Mouse (Mus musculus) G1E (cell line): ENCODE measurements around the gene Aspdh. TPM values are rescaled to one million over a fixed set of nuclear protein-coding genes. Genes with fewer than 3 reads are reported as not detected.
A peak's percentile ranks its signal among the peaks of the same experiment; 100 is the strongest.

Experiments used
- ATAC-seq: 2 replicates; pipeline ENCODE4 v1.8.0; 2016; ENCODE audit warnings: mild to moderate bottlenecking; ENCODE audit not compliant: insufficient number of reproducible peaks, poor library complexity, low FRiP score, severe bottlenecking; ENCODE audit errors: extremely low read depth
- DNase-seq: peaks from one replicate; pipeline ENCODE4 v3.0.0; 2012; ENCODE audit warnings: low spot score
- H3K27me3 ChIP-seq: 2 replicates; pipeline ENCODE4 v1.6.1; 2012; ENCODE audit warnings: mild to moderate bottlenecking, low read length, inconsistent platforms; ENCODE audit not compliant: insufficient read depth
- H3K36me3 ChIP-seq: replicated peaks from 2 replicates; pipeline ENCODE3; 2012; ENCODE audit warnings: mild to moderate bottlenecking, inconsistent platforms
- H3K4me1 ChIP-seq: 2 replicates; pipeline ENCODE4 v1.6.1; 2012; ENCODE audit warnings: low read depth, low read length, inconsistent platforms, mixed read lengths; ENCODE audit not compliant: insufficient read depth
- H3K4me3 ChIP-seq: 2 replicates; pipeline ENCODE4 v1.5.1; 2012; ENCODE audit warnings: low read depth, mild to moderate bottlenecking, inconsistent platforms, low read length, moderate library complexity, mixed read lengths
- H3K9me3 ChIP-seq: replicated peaks from 2 replicates; pipeline ENCODE4 v1.6.1; 2012; ENCODE audit warnings: inconsistent platforms
- CTCF ChIP-seq: IDR thresholded peaks from 2 replicates; pipeline ENCODE4 v1.5.1; 2012; ENCODE audit warnings: low read depth, low read length, inconsistent platforms, mixed read lengths
- GATA1 ChIP-seq: IDR thresholded peaks from 2 replicates; pipeline ENCODE4 v1.6.1; 2012; ENCODE audit warnings: borderline replicate concordance, low read length, inconsistent platforms, mixed read lengths
- POLR2AphosphoS5 ChIP-seq: IDR thresholded peaks from 2 replicates; pipeline ENCODE4 v1.6.1; 2012; ENCODE audit warnings: low read depth, low read length, inconsistent platforms; ENCODE audit not compliant: insufficient replicate concordance
- polyA plus RNA-seq: library from polyadenylated mRNA; stranded (reverse); fragments of >175 nt; gene quantifications from 2 replicates; pipeline ENCODE4 v1.2.3, GENCODE M21; 2012
- total RNA-seq, 2 experiments: library from RNA; stranded (forward) in 1 of 2; stranded (reverse) in 1 of 2; fragments of 200-1000 nt in 1 of 2; fragments of >200 nt in 1 of 2; fragmentation: Nextera tagmentation in 1 of 2; gene quantifications; 2 replicates each; pipeline ENCODE4 v1.2.3; 2014 to 2017

Aspdh gene
- total and polyA plus RNA-seq, 3 experiments, result not detected

- peaks cover 6% of the 10 kb centered on the region for H3K36me3 ChIP-seq
- ATAC-seq, result no peak
Measured at GRCm38 (mm10) chr7:44501563-44502115, 36.4 kb downstream of the Aspdh start.

GRCm38 (mm10) chr7:44507491-44507890, 42.3 kb downstream of the Aspdh start:
- H3K36me3 ChIP-seq, result no peaks in the 10 kb centered on the region
- TF ChIP-seq POLR2AphosphoS5, result no peak
- H3K27me3 ChIP-seq, result peaks cover 46% of the 10 kb centered on the region; the same call in 1 of the 2 replicates
- no peak for ATAC-seq
- no peaks in the 10 kb centered on the region; the same call in none of the 2 replicates for H3K4me1 ChIP-seq
- no peak overlapping the region for H3K4me3 ChIP-seq
- no peak for DNase-seq
- H3K9me3 ChIP-seq, result peaks cover 3% of the 10 kb centered on the region

More at GRCm38 (mm10) chr7:44501563-44502115, 36.4 kb downstream of the Aspdh start:
- TF ChIP-seq CTCF, result peak; percentile 83
- no peak for TF ChIP-seq GATA1
- Histone ChIP-seq H3K27me3 (peaks cover 22% of the 10 kb centered on the region; the same call in 1 of the 2 replicates), H3K4me1 (peaks cover 18% of the 10 kb centered on the region), H3K9me3 (no peaks in the 10 kb centered on the region), H3K4me3 (no peak overlapping the region)
- DNase-seq, result peak; percentile 68

Other genes starting within 250 kb of the Aspdh start
Only the 20 nearest of the 23 such genes appear.
- gene Gm36864, start 229.2 kb upstream of the Aspdh start, total RNA-seq (2014; fragmentation: Nextera tagmentation), result not detected in 2 replicates
- 0.22 TPM in 1 of 2 replicates, not detected in the other for gene Gm36864, start 229.2 kb upstream of the Aspdh start, total RNA-seq (2017)
- not detected in 2 replicates for gene Gm36864, start 229.2 kb upstream of the Aspdh start, polyA plus RNA-seq
- 0.87 and 3.6 TPM in 2 replicates for gene 1700028J19Rik, start 218.7 kb upstream of the Aspdh start, total RNA-seq (2014; fragmentation: Nextera tagmentation)
- 0.60 and 1.3 TPM in 2 replicates for gene 1700028J19Rik, start 218.7 kb upstream of the Aspdh start, total RNA-seq (2017)
- gene 1700028J19Rik, start 218.7 kb upstream of the Aspdh start, polyA plus RNA-seq, result 0.05 TPM in 1 of 2 replicates, not detected in the other
- gene 2410002F23Rik, start 218.7 kb upstream of the Aspdh start, total RNA-seq (2014; fragmentation: Nextera tagmentation), result 113 and 114 TPM in 2 replicates
- 79.9 and 90.4 TPM in 2 replicates for gene 2410002F23Rik, start 218.7 kb upstream of the Aspdh start, total RNA-seq (2017)
- gene 2410002F23Rik, start 218.7 kb upstream of the Aspdh start, polyA plus RNA-seq, result 276 and 317 TPM in 2 replicates
- gene Acp4, start 208.0 kb upstream of the Aspdh start, total RNA-seq (2014; fragmentation: Nextera tagmentation), result not detected in 2 replicates
- gene Acp4, start 208.0 kb upstream of the Aspdh start, total RNA-seq (2017), result not detected in 2 replicates
- not detected in 2 replicates for gene Acp4, start 208.0 kb upstream of the Aspdh start, polyA plus RNA-seq
- gene Gm15517, start 203.9 kb upstream of the Aspdh start, total RNA-seq (2014; fragmentation: Nextera tagmentation), result not detected in 2 replicates
- not detected in 2 replicates for gene Gm15517, start 203.9 kb upstream of the Aspdh start, total RNA-seq (2017)
- not detected in 2 replicates for gene Gm15517, start 203.9 kb upstream of the Aspdh start, polyA plus RNA-seq
- 3.1 and 5.3 TPM in 2 replicates for gene Clec11a, start 158.5 kb upstream of the Aspdh start, total RNA-seq (2014; fragmentation: Nextera tagmentation)
- gene Clec11a, start 158.5 kb upstream of the Aspdh start, total RNA-seq (2017), result 2.6 and 3.3 TPM in 2 replicates
- 1.8 and 2.2 TPM in 2 replicates for gene Clec11a, start 158.5 kb upstream of the Aspdh start, polyA plus RNA-seq
- 0.08 TPM in 1 of 2 replicates, not detected in the other for gene Shank1, start 155.1 kb upstream of the Aspdh start, total RNA-seq (2014; fragmentation: Nextera tagmentation)
- gene Shank1, start 155.1 kb upstream of the Aspdh start, total RNA-seq (2017), result under 0.01 and 0.11 TPM in 2 replicates
- 0.13 and 0.20 TPM in 2 replicates for gene Shank1, start 155.1 kb upstream of the Aspdh start, polyA plus RNA-seq
- gene Syt3, start 81.3 kb upstream of the Aspdh start, total RNA-seq (2014; fragmentation: Nextera tagmentation), result not detected in 2 replicates
- not detected in 2 replicates for gene Syt3, start 81.3 kb upstream of the Aspdh start, total RNA-seq (2017)
- gene Syt3, start 81.3 kb upstream of the Aspdh start, polyA plus RNA-seq, result 0.02 TPM in 1 of 2 replicates, not detected in the other
- gene 1700008O03Rik, start 79.6 kb upstream of the Aspdh start, total RNA-seq (2014; fragmentation: Nextera tagmentation), result 2.5 TPM in 1 of 2 replicates, not detected in the other
- 0.11 and 0.41 TPM in 2 replicates for gene 1700008O03Rik, start 79.6 kb upstream of the Aspdh start, total RNA-seq (2017)
- 0.49 and 0.61 TPM in 2 replicates for gene 1700008O03Rik, start 79.6 kb upstream of the Aspdh start, polyA plus RNA-seq
- not detected in 2 replicates for gene Lrrc4b, start 36.4 kb upstream of the Aspdh start, total RNA-seq (2014; fragmentation: Nextera tagmentation)
- 0.05 TPM in 1 of 2 replicates, not detected in the other for gene Lrrc4b, start 36.4 kb upstream of the Aspdh start, total RNA-seq (2017)
- not detected in 2 replicates for gene Lrrc4b, start 36.4 kb upstream of the Aspdh start, polyA plus RNA-seq
- 48.5 and 55.0 TPM in 2 replicates for gene Josd2, start 2.6 kb downstream of the Aspdh start, total RNA-seq (2014; fragmentation: Nextera tagmentation)
- 22.1 and 27.2 TPM in 2 replicates for gene Josd2, start 2.6 kb downstream of the Aspdh start, total RNA-seq (2017)
- gene Josd2, start 2.6 kb downstream of the Aspdh start, polyA plus RNA-seq, result 162 and 230 TPM in 2 replicates
- gene Emc10, start 31.1 kb downstream of the Aspdh start, total RNA-seq (2014; fragmentation: Nextera tagmentation), result 33.3 and 33.7 TPM in 2 replicates
- gene Emc10, start 31.1 kb downstream of the Aspdh start, total RNA-seq (2017), result 18.5 and 19.0 TPM in 2 replicates
- 147 and 166 TPM in 2 replicates for gene Emc10, start 31.1 kb downstream of the Aspdh start, polyA plus RNA-seq
- 6.8 and 12.7 TPM in 2 replicates for gene Fam71e1, start 31.2 kb downstream of the Aspdh start, total RNA-seq (2014; fragmentation: Nextera tagmentation)
- gene Fam71e1, start 31.2 kb downstream of the Aspdh start, total RNA-seq (2017), result 1.3 and 5.5 TPM in 2 replicates
- gene Fam71e1, start 31.2 kb downstream of the Aspdh start, polyA plus RNA-seq, result 6.9 and 7.4 TPM in 2 replicates
- gene Mybpc2, start 59.3 kb downstream of the Aspdh start, total RNA-seq (2014; fragmentation: Nextera tagmentation), result not detected in 2 replicates
- 0.05 TPM in 1 of 2 replicates, not detected in the other for gene Mybpc2, start 59.3 kb downstream of the Aspdh start, total RNA-seq (2017)
- gene Mybpc2, start 59.3 kb downstream of the Aspdh start, polyA plus RNA-seq, result not detected in 2 replicates
- not detected in 2 replicates for gene Spib, start 66.7 kb downstream of the Aspdh start, total RNA-seq (2014; fragmentation: Nextera tagmentation)
- not detected in 2 replicates for gene Spib, start 66.7 kb downstream of the Aspdh start, total RNA-seq (2017)
- not detected in 2 replicates for gene Spib, start 66.7 kb downstream of the Aspdh start, polyA plus RNA-seq
- gene Pold1, start 83.5 kb downstream of the Aspdh start, total RNA-seq (2014; fragmentation: Nextera tagmentation), result 70.1 and 106 TPM in 2 replicates
- gene Pold1, start 83.5 kb downstream of the Aspdh start, total RNA-seq (2017), result 54.6 and 72.4 TPM in 2 replicates
- 252 and 268 TPM in 2 replicates for gene Pold1, start 83.5 kb downstream of the Aspdh start, polyA plus RNA-seq
- 98.5 and 107 TPM in 2 replicates for gene Nr1h2, start 88.6 kb downstream of the Aspdh start, total RNA-seq (2014; fragmentation: Nextera tagmentation)
- gene Nr1h2, start 88.6 kb downstream of the Aspdh start, total RNA-seq (2017), result 34.0 and 39.0 TPM in 2 replicates
- 223 and 232 TPM in 2 replicates for gene Nr1h2, start 88.6 kb downstream of the Aspdh start, polyA plus RNA-seq
- 1.3 and 2.7 TPM in 2 replicates for gene Napsa, start 107.0 kb downstream of the Aspdh start, total RNA-seq (2014; fragmentation: Nextera tagmentation)
- 0.16 and 0.70 TPM in 2 replicates for gene Napsa, start 107.0 kb downstream of the Aspdh start, total RNA-seq (2017)
- 0.10 and 0.35 TPM in 2 replicates for gene Napsa, start 107.0 kb downstream of the Aspdh start, polyA plus RNA-seq
- 0.53 TPM in 1 of 2 replicates, not detected in the other for gene Kcnc3, start 125.3 kb downstream of the Aspdh start, total RNA-seq (2014; fragmentation: Nextera tagmentation)
- gene Kcnc3, start 125.3 kb downstream of the Aspdh start, total RNA-seq (2017), result 0.05 TPM in 1 of 2 replicates, not detected in the other
- not detected in 2 replicates for gene Kcnc3, start 125.3 kb downstream of the Aspdh start, polyA plus RNA-seq
- not detected in 2 replicates for gene Myh14, start 205.5 kb downstream of the Aspdh start, total RNA-seq (2014; fragmentation: Nextera tagmentation)
- not detected in 2 replicates for gene Myh14, start 205.5 kb downstream of the Aspdh start, total RNA-seq (2017)
- gene Myh14, start 205.5 kb downstream of the Aspdh start, polyA plus RNA-seq, result not detected in 2 replicates